Mouse (Mus musculus) ovary, postnatal 14 days (tissue): ENCODE data around the gene Hsd17b13.
"Not testable (repeated sequence)": the region's sequence is repeated elsewhere in the genome, so short reads cannot be mapped to it uniquely, and the experiment has no call there.

Source experiments
- DNase-seq: peaks from one replicate; pipeline ENCODE4 v3.0.0; 2022; ENCODE audit warnings: low spot score

Hsd17b13 gene

DNA sequence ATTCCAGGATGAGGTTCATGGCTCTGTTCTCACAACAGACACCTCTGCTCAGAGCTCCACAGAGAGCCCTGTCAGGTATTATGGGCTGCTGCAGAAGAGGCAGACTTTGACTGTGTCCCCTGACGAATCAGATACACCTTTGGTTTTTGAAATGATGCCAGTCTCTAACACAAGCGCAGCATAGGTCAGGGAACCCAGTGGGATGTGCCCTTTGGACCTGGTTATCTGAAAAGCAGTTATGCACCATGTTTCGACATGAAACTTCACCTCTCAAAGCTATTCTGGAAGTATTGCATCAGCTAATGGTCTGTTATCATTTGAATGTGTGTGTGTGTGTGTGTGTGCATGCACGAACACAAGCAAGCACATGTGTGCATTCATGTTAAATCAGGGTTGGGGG is at the start of gene Hsd17b13:
Gene Hsd17b13 (minus strand): TSS at position 114 of the 400 bp plus-strand sequence.
- DNase-seq = no peak

DNA sequence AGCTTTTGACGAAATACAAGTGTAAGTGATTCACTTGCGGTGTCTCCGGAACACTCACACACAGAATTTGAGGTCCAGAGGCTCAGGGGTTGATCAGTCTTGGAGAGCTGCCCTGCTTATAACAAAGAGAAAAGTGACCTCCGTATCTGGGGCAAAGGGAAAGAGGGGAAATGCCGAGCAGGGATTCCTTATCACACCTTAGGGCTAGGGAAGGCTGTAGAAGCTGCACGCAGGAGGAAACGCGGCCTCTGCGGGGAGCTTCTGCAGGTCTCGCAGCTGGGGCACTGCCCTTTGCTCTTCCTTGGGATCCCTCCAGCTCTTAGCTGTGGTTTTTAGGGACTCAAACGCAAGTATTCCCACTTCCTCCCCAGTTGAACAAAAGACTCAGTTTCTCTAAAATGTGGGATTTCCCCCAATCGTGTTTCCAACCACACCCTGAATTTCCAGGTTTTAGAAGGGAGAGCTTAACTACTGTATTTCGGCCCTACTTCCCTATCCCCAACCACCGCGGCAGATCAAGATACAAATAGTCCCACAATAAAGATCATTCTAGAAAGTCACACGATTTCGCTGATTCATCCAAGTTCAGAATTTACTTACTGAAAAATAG is 48.1 kb upstream of the Hsd17b13 start:
- no peak for DNase-seq

- DNase-seq = no peak
These were observed 47.6 kb upstream of the Hsd17b13 start for GRCm38 (mm10) chr5:104024762-104025161.

DNA sequence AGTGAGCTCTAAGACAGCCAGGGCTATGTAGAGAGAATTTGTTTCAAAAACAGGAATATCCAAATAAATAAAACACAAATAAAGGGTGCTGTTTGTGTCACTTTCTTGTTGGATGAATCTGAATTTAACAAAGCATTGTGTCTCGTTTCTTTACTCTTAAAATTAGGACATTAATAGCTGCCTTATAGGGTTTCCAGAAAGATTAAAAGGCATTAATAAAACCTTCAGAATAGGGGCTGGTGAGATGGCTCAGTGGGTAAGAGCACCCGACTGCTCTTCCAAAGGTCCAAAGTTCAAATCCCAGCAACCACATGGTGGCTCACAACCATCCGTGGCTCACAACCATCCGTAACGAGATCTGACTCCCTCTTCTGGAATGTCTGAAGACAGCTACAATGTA is 47.0 kb upstream of the Hsd17b13 start:
- not testable (repeated sequence) for DNase-seq

- DNase-seq = no peak
These were observed 46.2 kb upstream of the Hsd17b13 start for GRCm38 (mm10) chr5:104023289-104024020.

- no peak for DNase-seq
These were observed 45.3 kb upstream of the Hsd17b13 start for GRCm38 (mm10) chr5:104022558-104022957.

- peak; percentile 71 for DNase-seq
These were observed 44.6 kb upstream of the Hsd17b13 start, which contains the start of gene Hsd17b11 for GRCm38 (mm10) chr5:104021597-104022378. Gene Hsd17b11, minus strand, starts transcription at chr5:104021919.

DNA sequence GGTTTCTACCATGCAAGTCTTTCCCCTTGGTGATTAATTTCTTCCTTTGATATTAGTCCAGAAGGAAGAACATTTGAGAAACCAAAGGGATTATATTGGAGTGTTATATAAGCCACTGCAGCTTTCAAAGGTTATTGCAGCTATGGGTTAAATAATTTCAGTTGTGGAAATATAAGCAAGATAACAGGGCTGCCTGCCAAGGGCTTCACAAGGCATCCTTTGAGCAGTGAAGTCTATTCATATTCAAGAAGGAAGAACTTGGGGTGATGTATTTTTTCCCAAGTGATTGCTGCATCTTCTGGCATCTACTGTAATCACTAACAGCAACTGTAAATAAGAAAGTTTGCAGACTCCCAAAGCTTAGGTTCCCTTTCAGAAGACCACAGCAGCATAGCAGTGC is 34.2 kb upstream of the Hsd17b13 start:
- DNase-seq = no peak

GRCm38 (mm10) chr5:104010261-104010660 is 33.1 kb upstream of the Hsd17b13 start:
- no peak for DNase-seq

GRCm38 (mm10) chr5:104009421-104009820 is 32.2 kb upstream of the Hsd17b13 start:
- DNase-seq = no peak

GRCm38 (mm10) chr5:104007801-104008200 is 30.6 kb upstream of the Hsd17b13 start:
- no peak for DNase-seq

DNA sequence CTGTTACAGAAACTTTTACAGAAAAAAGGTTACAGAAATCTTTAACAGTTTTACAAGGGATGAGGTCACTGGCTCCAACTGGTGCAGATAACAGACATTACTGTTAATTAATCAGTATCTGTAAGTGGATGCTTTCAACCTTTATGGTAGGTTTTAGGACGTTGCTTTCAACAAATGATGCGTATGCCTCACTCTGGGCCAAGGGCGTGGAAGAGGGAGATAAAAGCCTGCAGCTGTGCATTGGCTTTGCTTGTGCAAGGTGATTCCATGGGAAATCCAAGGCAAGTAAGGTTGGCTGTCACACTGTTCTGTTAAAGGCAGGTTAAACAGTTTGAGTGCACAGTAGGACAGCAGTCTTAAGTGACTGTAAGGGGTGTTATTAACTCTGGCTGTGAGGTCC is 29.6 kb upstream of the Hsd17b13 start:
- DNase-seq = no peak

- DNase-seq = no peak
These were observed 26.7 kb upstream of the Hsd17b13 start for GRCm38 (mm10) chr5:104003955-104004354.

GRCm38 (mm10) chr5:104003256-104003931 is 26.2 kb upstream of the Hsd17b13 start:
- DNase-seq = no peak

DNA sequence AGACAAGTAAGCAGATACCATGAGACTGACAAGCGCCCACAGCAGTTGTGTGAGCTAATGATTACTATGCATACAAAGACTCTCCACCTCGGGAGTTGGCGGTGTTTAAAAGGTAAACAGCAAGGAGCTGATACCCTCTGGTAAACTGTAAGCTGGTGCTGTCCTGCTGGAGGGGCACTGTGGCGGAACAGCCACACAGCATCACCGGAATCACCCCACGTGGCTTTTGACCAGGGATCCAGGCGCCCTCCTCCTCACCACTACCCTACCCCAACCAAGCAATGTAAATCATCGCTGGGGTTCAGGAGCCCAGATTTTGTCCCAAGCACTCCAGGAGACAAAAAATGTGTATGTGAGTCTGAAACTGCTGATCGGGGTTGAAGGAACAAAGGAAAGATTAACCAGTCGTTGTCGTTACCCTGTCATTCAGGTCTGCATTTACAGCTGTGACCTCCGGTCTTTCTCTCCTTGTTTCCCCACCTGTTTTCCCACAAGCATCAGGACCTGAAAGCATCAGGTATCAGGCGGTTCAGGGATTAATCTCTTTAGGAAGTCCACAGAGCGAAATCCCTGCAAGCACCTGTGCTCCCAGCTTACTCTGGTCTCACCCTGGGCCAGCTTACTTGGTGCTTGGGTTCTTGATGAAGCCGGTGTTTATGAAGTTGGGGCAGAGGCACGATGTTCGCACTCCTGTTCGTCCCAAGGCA is 25.5 kb upstream of the Hsd17b13 start:
- DNase-seq = no peak

- peak; percentile 83 for DNase-seq
These were observed 22.5 kb upstream of the Hsd17b13 start for GRCm38 (mm10) chr5:103999738-104000137.

GRCm38 (mm10) chr5:103998739-103999138 is 21.5 kb upstream of the Hsd17b13 start:
- no peak for DNase-seq

DNA sequence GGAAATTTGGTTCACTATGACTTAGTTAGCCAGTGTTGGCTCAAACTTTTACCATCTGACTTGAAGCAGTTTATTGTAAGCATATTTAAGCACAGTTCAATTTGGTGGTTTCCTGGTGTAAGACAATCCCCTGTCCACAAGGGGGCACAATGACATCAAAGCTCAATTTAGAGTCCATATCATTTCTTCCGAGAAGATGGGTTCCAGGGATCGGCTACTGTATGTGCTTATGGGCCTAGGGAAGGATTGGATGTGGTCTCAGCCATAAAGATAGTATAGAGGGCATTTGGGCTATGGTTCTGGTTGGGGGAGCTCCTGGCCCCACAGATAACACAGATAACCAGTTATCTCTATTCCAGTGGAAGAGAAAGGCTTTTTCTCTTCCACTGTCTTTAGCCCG is 18.0 kb upstream of the Hsd17b13 start:
- no peak for DNase-seq

GRCm38 (mm10) chr5:103994669-103995068 is 17.5 kb upstream of the Hsd17b13 start:
- no peak for DNase-seq

DNA sequence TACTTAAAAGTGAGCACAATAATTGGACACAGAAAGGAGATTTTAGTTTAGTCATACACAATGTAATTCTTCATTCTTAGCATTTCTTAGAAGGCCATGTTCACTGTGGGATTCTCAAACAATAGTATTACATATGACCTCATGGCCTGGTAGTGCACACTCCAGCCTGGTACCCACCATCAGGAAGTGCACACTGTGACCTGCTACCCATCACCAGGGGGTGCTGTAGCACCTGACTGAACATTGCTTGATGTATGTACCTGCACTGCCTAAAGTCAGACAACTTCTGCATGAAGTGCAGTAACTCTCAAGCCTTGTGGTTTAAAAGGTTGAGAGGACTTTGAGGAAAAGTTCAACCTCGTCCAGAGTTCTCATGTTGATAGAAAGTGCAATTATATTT is 16.4 kb upstream of the Hsd17b13 start:
- DNase-seq = no peak

GRCm38 (mm10) chr5:103992831-103993230 is 15.6 kb upstream of the Hsd17b13 start:
- no peak for DNase-seq
